Mouse (Mus musculus) heart, embryonic 11.5 days (tissue): ENCODE data around the gene Twf1. TPM values are rescaled to one million over a fixed set of nuclear protein-coding genes. Genes with fewer than 3 reads are reported as not detected.
A peak's percentile ranks its signal among the peaks of the same experiment; 100 is the strongest.

ENCODE experiments used
- ATAC-seq: fragments of 200-750 bp; cut with Nextera tagmentation; replicated peaks from 2 replicates; pipeline ENCODE4 v1.8.0; 2017; ENCODE audit warnings: moderate library complexity; ENCODE audit not compliant: insufficient number of reproducible peaks, low FRiP score, low TSS enrichment
- H3K27ac ChIP-seq: fragments of 300-500 bp; sonication (generic); 2 replicates; pipeline ENCODE4 v1.5.1; 2014; ENCODE audit warnings: mild to moderate bottlenecking, low read depth, low read length
- H3K27me3 ChIP-seq: fragments of 300-500 bp; sonication (generic); 2 replicates; pipeline ENCODE4 v1.6.1; 2014; ENCODE audit warnings: mild to moderate bottlenecking, low read length, mixed read lengths; ENCODE audit not compliant: control insufficient read depth, insufficient read depth
- H3K36me3 ChIP-seq: fragments of 300-500 bp; sonication (generic); 2 replicates; pipeline ENCODE4 v1.6.1; 2014; ENCODE audit warnings: mild to moderate bottlenecking, low read length, moderate library complexity, mixed read lengths; ENCODE audit not compliant: control insufficient read depth, insufficient read depth
- H3K4me1 ChIP-seq: fragments of 300-500 bp; sonication (generic); 2 replicates; pipeline ENCODE4 v1.6.1; 2014; ENCODE audit warnings: low read length; ENCODE audit not compliant: control insufficient read depth, insufficient read depth
- H3K4me2 ChIP-seq: fragments of 300-500 bp; sonication (generic); 2 replicates; pipeline ENCODE4 v1.6.1; 2014; ENCODE audit warnings: mild to moderate bottlenecking, moderate library complexity
- H3K4me3 ChIP-seq: fragments of 300-500 bp; sonication (generic); 2 replicates; pipeline ENCODE4 v1.5.1; 2014; ENCODE audit warnings: low read depth, low read length
- H3K9ac ChIP-seq: fragments of 300-500 bp; sonication (generic); 2 replicates; pipeline ENCODE4 v1.6.1; 2014; ENCODE audit warnings: mild to moderate bottlenecking, low read depth, low read length, moderate library complexity
- H3K9me3 ChIP-seq: fragments of 300-500 bp; sonication (generic); replicated peaks from 2 replicates; pipeline ENCODE4 v1.6.1; 2016; ENCODE audit warnings: low read length; ENCODE audit not compliant: control insufficient read depth
- WGBS: fragments of 180-500 bp; shearing (Covaris S2); extraction: QIAGEN DNeasy Blood & Tissue Kit; methylation state at CpG from one replicate; pipeline ENCODE4 v1.1.7; 2014; ENCODE audit not compliant: insufficient replicate concordance; 5-methylcytosine and 5-hydroxymethylcytosine counted together
- polyA plus RNA-seq: library from polyadenylated mRNA; unstranded; fragments of >200 nt; fragmentation: Nextera tagmentation; extraction: Ambion mirVana; gene quantifications from 2 replicates; pipeline ENCODE4 v1.2.1, GENCODE M21; 2014

Gene Twf1
- polyA plus RNA-seq, 1 experiment from 2014 or later, result 54.5 TPM

DNA sequence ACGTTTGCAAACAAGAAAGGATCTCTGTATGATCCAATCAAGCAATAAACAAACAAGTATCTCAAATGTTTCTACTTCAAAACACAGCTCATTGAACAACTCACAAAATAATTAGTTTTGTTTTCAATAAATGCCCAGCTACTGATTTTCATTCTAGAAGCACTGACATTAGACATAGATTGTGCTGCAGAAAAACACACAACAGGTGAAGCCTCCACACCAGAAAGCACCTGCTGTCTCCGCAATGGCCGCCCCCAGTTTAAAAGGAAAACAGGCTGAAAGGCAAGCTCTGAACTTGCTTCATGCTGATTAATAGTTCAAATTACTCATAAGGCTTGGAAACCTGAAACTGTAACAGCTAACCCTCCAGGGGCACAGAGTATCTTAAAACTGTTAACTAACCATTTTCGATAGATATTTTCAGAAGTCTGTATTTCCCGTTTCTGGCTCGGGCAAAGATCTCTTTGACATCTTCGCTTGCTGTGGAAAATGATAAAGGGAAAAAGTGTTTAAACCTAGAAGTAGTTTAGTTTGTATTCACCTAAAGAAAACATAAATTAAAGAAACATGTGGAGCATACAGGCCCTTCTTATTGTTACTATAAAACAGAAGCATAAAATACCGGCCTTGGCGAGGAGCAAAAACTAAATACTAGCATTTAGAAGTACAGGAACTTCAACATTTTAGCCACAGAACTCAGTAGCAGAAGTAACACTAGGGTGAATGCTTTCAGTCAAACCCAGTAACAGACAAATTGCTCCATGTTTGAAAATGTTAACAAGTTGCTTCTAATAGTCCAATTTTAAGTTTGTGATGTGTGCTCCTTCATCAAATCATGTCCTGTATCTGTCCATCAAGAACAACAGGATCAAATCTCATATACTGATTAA, 1.6 kb downstream of the Twf1 start:
- H3K27ac ChIP-seq, result no peak overlapping the region
- H3K9ac ChIP-seq, result no peak overlapping the region
- no peaks in the 10 kb centered on the region for H3K4me1 ChIP-seq
- no peak for ATAC-seq
- peaks cover 7% of the 10 kb centered on the region for H3K36me3 ChIP-seq
- H3K9me3 ChIP-seq, result no peaks in the 10 kb centered on the region
- H3K4me3 ChIP-seq, result no peak overlapping the region
- 88% methylated on average over 9 of the region's 9 CpGs for WGBS
- H3K4me2 ChIP-seq, result peak overlapping the region; percentile 7; the same call in 1 of the 2 replicates
- no peaks in the 10 kb centered on the region for H3K27me3 ChIP-seq

DNA sequence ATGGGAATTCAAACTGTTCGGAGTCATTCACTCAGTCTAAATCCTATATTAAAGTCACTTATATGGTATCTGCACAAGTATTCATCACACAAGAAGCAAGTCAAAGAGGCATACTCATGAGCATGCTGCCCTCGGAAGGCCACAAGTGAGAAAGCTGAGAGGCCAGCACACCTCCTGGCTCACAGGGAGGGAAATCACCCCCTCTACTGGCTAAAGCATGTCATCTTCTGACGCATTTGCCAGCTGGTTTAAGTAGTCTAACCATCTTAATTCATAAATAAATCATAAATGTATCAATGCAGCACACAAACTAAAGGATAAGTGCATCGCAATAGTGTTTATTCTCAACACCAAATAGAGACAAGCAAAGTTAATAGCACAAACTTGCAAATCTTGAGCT, 5.0 kb downstream of the Twf1 start:
- Histone ChIP-seq H3K9ac (no peak overlapping the region), H3K36me3 (peaks cover 27% of the 10 kb centered on the region), H3K4me3 (no peak overlapping the region), H3K4me2 (no peak overlapping the region), H3K9me3 (no peaks in the 10 kb centered on the region), H3K27me3 (no peaks in the 10 kb centered on the region), H3K27ac (no peak overlapping the region), H3K4me1 (no peaks in the 10 kb centered on the region)
- ATAC-seq, result no peak
- WGBS, result 83% methylated on average over 4 of the region's 4 CpGs

DNA sequence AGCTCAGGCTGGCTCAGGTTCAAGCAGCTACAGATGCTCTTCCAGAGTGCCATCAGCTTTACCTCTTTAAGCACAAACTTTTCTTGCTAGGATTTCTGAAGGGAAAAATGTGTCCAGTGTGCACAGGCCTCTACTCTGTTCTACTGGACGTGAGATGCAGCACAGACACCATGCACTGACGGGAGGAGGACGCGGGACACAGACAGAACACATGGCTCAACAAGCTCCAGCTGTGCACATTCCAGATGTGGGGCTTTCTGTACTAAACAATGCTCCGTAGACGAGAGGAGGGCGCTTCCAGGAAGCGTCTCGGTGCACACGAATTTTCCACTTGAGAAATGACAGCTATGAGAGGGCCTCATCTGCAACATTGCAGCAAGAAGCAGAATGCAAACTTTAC, 6.5 kb downstream of the Twf1 start:
- H3K27me3 ChIP-seq, result no peaks in the 10 kb centered on the region
- H3K9ac ChIP-seq, result no peak overlapping the region
- no peak overlapping the region for H3K4me2 ChIP-seq
- WGBS, result 85% methylated on average over 10 of the region's 10 CpGs
- H3K4me3 ChIP-seq, result no peak overlapping the region
- no peaks in the 10 kb centered on the region for H3K9me3 ChIP-seq
- no peaks in the 10 kb centered on the region for H3K4me1 ChIP-seq
- ATAC-seq, result no peak
- H3K27ac ChIP-seq, result no peak overlapping the region
- peaks cover 29% of the 10 kb centered on the region for H3K36me3 ChIP-seq

DNA sequence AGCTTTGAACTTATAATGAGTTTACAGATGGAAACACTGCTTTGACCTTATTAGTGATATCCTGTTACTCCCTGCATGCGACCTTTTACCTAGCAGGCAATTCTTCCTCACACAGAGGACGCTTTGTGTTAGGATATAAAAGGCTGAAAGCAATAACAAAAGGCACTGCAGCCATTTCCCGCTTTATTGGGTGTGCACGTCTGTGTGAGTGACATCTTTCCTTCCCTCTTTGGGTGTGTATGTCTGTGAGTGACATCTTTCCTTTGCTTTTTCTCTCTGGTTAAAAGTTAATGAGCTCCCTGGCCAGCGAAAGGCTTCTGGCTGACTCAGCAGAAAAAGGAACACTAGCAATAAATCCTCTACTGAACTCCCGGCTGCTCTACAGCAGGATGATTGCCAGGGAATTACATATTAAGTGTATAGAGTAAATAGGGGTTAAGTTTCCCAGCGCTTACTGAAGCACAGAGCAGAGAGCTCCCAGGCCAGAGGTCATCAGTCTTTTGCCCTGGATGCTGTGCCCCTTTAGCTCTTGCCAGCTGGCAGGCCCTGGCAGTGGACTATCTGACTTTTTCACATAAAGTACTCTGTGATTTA, 7.6 kb downstream of the Twf1 start:
- H3K27ac ChIP-seq, result no peak overlapping the region
- no peaks in the 10 kb centered on the region for H3K9me3 ChIP-seq
- H3K4me3 ChIP-seq, result no peak overlapping the region
- no peaks in the 10 kb centered on the region for H3K27me3 ChIP-seq
- no peaks in the 10 kb centered on the region for H3K4me1 ChIP-seq
- no peak overlapping the region for H3K4me2 ChIP-seq
- ATAC-seq, result no peak
- H3K9ac ChIP-seq, result no peak overlapping the region
- 84% methylated on average over 7 of the region's 7 CpGs for WGBS
- peaks cover 29% of the 10 kb centered on the region for H3K36me3 ChIP-seq

DNA sequence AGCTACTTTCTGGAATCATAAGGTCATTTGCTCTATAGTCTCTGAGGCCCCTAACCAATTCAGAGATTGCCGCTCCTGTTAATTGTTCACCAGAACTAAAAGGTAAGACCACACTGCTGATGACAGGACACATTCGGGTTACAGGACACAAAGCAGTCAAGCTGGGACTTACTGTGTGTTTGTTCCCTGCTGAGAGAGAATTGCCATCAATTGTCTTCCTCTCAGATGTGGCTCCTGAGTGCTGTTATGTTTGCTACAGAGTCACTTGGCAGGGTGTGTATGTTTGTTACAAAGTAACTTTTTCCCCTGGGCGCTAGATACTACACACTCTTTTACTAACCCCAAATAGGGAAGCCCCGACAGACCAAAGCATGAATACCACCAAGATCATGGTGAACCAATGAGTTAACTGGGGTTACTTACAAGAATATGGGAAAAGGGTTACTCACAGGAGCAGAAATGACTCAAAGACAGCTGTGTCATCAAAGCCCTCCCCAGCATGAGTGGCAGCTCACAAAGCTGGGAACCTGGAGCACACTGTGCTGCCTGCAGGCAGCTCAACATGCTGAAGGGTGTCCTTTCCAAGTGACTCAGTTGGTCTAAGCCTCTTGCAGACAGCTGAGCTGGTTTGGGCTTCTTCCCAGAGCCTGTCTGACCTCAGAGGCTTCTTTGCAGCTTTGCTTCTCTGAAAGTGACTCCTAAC, 15.0 kb downstream of the Twf1 start:
- no peak for ATAC-seq
- H3K36me3 ChIP-seq, result peaks cover 3% of the 10 kb centered on the region
- no peak overlapping the region for H3K4me3 ChIP-seq
- no peaks in the 10 kb centered on the region for H3K4me1 ChIP-seq
- 62% methylated on average over 4 of the region's 4 CpGs for WGBS
- H3K9me3 ChIP-seq, result no peaks in the 10 kb centered on the region
- no peak overlapping the region for H3K27ac ChIP-seq
- no peaks in the 10 kb centered on the region for H3K27me3 ChIP-seq
- H3K4me2 ChIP-seq, result no peak overlapping the region
- no peak overlapping the region for H3K9ac ChIP-seq

DNA sequence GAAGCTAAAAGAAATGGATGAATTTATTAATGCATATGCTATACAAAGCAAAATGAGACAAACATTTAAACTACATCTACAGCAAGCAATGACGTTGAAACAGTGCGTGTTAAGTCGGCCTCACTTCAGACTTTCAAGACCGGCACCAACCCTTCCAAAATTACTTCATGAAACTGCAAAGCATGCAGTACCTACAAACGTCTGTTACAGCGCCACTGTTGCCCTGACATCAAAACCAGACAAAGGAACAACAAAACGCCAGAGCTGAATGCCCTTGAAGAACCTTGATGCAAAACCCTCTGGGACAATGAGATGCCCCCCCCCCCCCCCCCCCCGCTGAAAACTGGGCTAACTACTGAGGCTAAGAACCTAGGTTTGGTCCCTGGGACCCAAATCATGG, 16.9 kb downstream of the Twf1 start:
- no peak overlapping the region for H3K9ac ChIP-seq
- no peaks in the 10 kb centered on the region for H3K9me3 ChIP-seq
- ATAC-seq, result no peak
- no peaks in the 10 kb centered on the region for H3K36me3 ChIP-seq
- H3K27me3 ChIP-seq, result no peaks in the 10 kb centered on the region
- H3K4me2 ChIP-seq, result no peak overlapping the region
- no peaks in the 10 kb centered on the region for H3K4me1 ChIP-seq
- no peak overlapping the region for H3K4me3 ChIP-seq
- H3K27ac ChIP-seq, result no peak overlapping the region
- WGBS, result 62% methylated on average over 8 of the region's 8 CpGs

DNA sequence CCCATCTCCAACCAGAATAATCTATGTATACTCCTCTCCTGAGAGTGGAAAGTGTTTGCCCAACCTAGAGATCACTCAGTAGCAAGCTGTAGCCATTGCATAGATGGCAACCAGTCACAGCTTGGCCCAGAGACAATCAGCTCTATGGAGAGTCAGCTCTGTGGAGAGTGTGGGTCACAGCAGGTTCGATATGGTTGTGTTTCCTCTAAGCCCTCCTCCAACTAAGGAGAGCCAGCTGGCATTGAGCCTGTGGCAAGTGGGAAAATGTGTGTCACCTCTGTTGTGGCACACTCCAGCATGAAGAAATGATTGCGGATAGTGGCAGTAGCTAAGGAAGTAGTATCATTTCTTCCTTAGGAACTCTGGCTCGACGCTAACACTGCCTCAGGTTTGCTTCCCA, 18.2 kb downstream of the Twf1 start:
- Histone ChIP-seq H3K9ac (no peak overlapping the region), H3K27me3 (no peaks in the 10 kb centered on the region), H3K9me3 (no peaks in the 10 kb centered on the region), H3K4me1 (no peaks in the 10 kb centered on the region), H3K36me3 (no peaks in the 10 kb centered on the region), H3K27ac (no peak overlapping the region), H3K4me2 (no peak overlapping the region), H3K4me3 (no peak overlapping the region)
- 83% methylated on average over 4 of the region's 4 CpGs for WGBS
- ATAC-seq, result no peak

DNA sequence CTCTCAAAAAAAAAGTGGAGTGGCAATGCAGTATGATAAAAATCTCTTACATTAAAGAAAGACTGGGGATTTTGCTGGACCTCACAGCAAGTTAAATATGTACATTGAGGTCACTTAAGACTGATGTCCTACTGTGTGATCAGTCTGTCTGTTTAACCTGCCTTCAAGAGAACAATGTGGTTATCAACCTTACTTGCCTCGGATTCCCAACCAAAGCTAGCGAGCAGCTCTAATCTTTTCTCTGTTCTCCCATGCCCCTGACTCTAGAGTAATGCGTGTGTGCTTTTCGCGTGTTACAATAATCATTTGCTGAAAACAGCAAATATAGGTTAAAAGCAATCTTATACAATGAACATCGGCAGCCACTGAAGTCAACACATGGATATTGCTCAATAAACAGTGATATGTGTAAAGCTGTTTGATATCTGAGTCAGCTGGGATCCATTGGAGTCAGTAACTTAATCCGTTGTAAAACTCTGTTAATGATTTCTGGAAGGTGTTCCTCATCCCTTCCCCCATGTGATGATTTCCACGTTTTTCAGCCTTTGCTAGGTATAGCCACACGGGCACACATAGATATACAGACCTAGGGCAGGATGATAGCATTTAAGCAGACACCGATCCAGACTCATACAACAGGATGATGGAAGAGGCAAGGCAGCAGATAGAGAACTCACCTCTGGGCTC, 21.1 kb downstream of the Twf1 start:
- no peaks in the 10 kb centered on the region for H3K27me3 ChIP-seq
- H3K9ac ChIP-seq, result no peak overlapping the region
- H3K36me3 ChIP-seq, result no peaks in the 10 kb centered on the region
- no peak overlapping the region for H3K4me2 ChIP-seq
- no peak for ATAC-seq
- no peaks in the 10 kb centered on the region for H3K9me3 ChIP-seq
- WGBS, result 81% methylated on average over 10 of the region's 10 CpGs
- no peak overlapping the region for H3K27ac ChIP-seq
- H3K4me1 ChIP-seq, result no peaks in the 10 kb centered on the region
- no peak overlapping the region for H3K4me3 ChIP-seq
